Mouse (Mus musculus) hindbrain, embryonic 14.5 days (tissue): ENCODE results near the gene Etv3. TPM values are rescaled to one million over a fixed set of nuclear protein-coding genes. Genes with fewer than 3 reads are reported as not detected.

Experiments
- ATAC-seq: fragments of 200-750 bp; cut with Nextera tagmentation; 2 replicates; pipeline ENCODE4 v1.8.0; 2017; ENCODE audit warnings: moderate number of reproducible peaks, mild to moderate bottlenecking, moderate TSS enrichment, moderate library complexity; ENCODE audit not compliant: low FRiP score
- DNase-seq: peaks from one replicate; pipeline ENCODE4 v3.0.0-alpha.2; 2015; ENCODE audit warnings: low spot score
- H3K27ac ChIP-seq: fragments of 300-500 bp; sonication (generic); 2 replicates; pipeline ENCODE4 v1.5.1; 2014; ENCODE audit warnings: mild to moderate bottlenecking, moderate library complexity
- H3K27me3 ChIP-seq: fragments of 300-500 bp; sonication (generic); 2 replicates; pipeline ENCODE4 v1.6.1; 2014; ENCODE audit warnings: mild to moderate bottlenecking, low read length, mixed read lengths; ENCODE audit not compliant: control insufficient read depth, insufficient read depth
- H3K36me3 ChIP-seq: fragments of 300-500 bp; sonication (generic); replicated peaks from 2 replicates; pipeline ENCODE4 v1.6.1; 2014; ENCODE audit not compliant: control insufficient read depth, insufficient read depth
- H3K4me1 ChIP-seq: fragments of 300-500 bp; sonication (generic); replicated peaks from 2 replicates; pipeline ENCODE4 v1.6.1; 2014; ENCODE audit warnings: antibody characterized with exemption, low read length, mixed read lengths; ENCODE audit not compliant: control insufficient read depth, insufficient read depth
- H3K4me2 ChIP-seq: fragments of 300-500 bp; sonication (generic); replicated peaks from 2 replicates; pipeline ENCODE4 v1.6.1; 2014; ENCODE audit warnings: mild to moderate bottlenecking, moderate library complexity
- H3K4me3 ChIP-seq: fragments of 300-500 bp; sonication (generic); replicated peaks from 2 replicates; pipeline ENCODE4 v1.5.1; 2014; ENCODE audit warnings: mild to moderate bottlenecking, low read length
- H3K9ac ChIP-seq: fragments of 300-500 bp; sonication (generic); 2 replicates; pipeline ENCODE4 v1.6.1; 2014
- H3K9me3 ChIP-seq: fragments of 300-500 bp; sonication (generic); 2 replicates; pipeline ENCODE4 v1.6.1; 2016; ENCODE audit warnings: low read length; ENCODE audit not compliant: control insufficient read depth
- WGBS: fragments of 180-500 bp; shearing (Covaris S2); extraction: QIAGEN DNeasy Blood & Tissue Kit; methylation state at CpG from one replicate; pipeline ENCODE4 v1.1.7; 2014; 5-methylcytosine and 5-hydroxymethylcytosine counted together
- polyA plus RNA-seq: library from polyadenylated mRNA; unstranded; fragments of >200 nt; fragmentation: Nextera tagmentation; extraction: Ambion mirVana; gene quantifications from 2 replicates; pipeline ENCODE4 v1.2.1, GENCODE M21; 2014

The Etv3 gene
- polyA plus RNA-seq, 1 experiment from 2014 or later: 7.1 TPM

- no peak overlapping the region for H3K9ac ChIP-seq
- no peak overlapping the region for H3K4me3 ChIP-seq
- H3K9me3 ChIP-seq: no peaks in the 10 kb centered on the region
- no peaks in the 10 kb centered on the region for H3K4me1 ChIP-seq
- H3K36me3 ChIP-seq: no peaks in the 10 kb centered on the region
- no peak for DNase-seq
- no peak for ATAC-seq
- 71% methylated on average over 8 of the region's 8 CpGs for WGBS
- H3K4me2 ChIP-seq: no peak overlapping the region
- no peak overlapping the region for H3K27ac ChIP-seq
- no peaks in the 10 kb centered on the region for H3K27me3 ChIP-seq
Measured at GRCm38 (mm10) chr3:87501151-87501550, 24.1 kb upstream of the Etv3 start.

- no peak for DNase-seq
- WGBS: 93% methylated on average over 6 of the region's 6 CpGs
- Histone ChIP-seq H3K27ac (no peak overlapping the region), H3K9ac (no peak overlapping the region), H3K4me1 (no peaks in the 10 kb centered on the region), H3K9me3 (no peaks in the 10 kb centered on the region), H3K27me3 (no peaks in the 10 kb centered on the region), H3K4me3 (no peak overlapping the region), H3K36me3 (no peaks in the 10 kb centered on the region), H3K4me2 (no peak overlapping the region)
- ATAC-seq: no peak
Measured at GRCm38 (mm10) chr3:87502771-87503170, 22.4 kb upstream of the Etv3 start.

GRCm38 (mm10) chr3:87504330-87504729 is 20.9 kb upstream of the Etv3 start:
- H3K9ac ChIP-seq: no peak overlapping the region
- 0 out of 2 replicates have a peak, but pooled peaks have one; percentile 37 for ATAC-seq
- no peaks in the 10 kb centered on the region for H3K4me1 ChIP-seq
- no peaks in the 10 kb centered on the region for H3K9me3 ChIP-seq
- 22% methylated on average over 7 of the region's 7 CpGs for WGBS
- no peaks in the 10 kb centered on the region for H3K27me3 ChIP-seq
- H3K4me2 ChIP-seq: no peak overlapping the region
- no peak overlapping the region for H3K27ac ChIP-seq
- no peak overlapping the region for H3K4me3 ChIP-seq
- no peaks in the 10 kb centered on the region for H3K36me3 ChIP-seq
- DNase-seq: peak; percentile 59

DNA sequence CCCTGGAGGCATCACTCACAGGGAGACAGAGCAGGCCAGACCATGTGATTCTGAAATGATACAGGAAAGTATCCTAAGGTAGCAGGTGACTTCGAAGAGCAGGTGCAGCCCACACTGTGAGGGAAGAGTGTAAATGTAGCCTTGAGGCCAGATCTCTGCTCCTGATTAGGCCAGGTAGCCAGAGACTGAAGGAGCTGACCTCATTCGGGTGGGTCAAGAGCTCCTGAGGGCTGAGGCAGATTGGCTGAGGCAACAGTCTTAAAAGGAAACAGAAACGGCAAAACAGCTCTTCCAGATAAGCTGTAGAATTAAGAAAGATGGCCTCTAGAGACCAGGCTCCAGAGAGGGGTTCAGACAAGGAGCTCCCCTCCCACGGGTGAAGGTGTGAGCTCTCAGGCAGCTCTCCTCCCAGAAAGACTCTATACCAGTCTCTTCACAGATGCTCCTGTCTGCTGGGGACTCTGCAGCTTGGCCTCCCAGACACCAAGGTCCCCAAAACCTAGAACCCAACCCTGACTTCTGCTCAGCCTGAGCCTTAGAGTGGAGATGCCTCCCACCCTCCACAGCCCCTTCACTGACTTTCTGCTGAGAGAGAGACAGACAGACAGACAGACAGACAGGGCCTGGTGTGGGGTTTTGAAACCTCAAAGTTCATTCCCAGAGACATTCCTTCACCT is 20.3 kb upstream of the Etv3 start:
- no peak overlapping the region for H3K9ac ChIP-seq
- DNase-seq (no peak), ATAC-seq (0 out of 2 replicates have a peak, but pooled peaks have one; percentile 39)
- H3K9me3 ChIP-seq: no peaks in the 10 kb centered on the region
- WGBS: 71% methylated on average over 4 of the region's 4 CpGs
- H3K4me1 ChIP-seq: no peaks in the 10 kb centered on the region
- no peaks in the 10 kb centered on the region for H3K27me3 ChIP-seq
- no peak overlapping the region for H3K4me2 ChIP-seq
- no peaks in the 10 kb centered on the region for H3K36me3 ChIP-seq
- no peak overlapping the region for H3K4me3 ChIP-seq
- H3K27ac ChIP-seq: no peak overlapping the region

GRCm38 (mm10) chr3:87506456-87507416 is 18.5 kb upstream of the Etv3 start:
- no peak overlapping the region for H3K4me3 ChIP-seq
- no peak for DNase-seq
- 72% methylated on average over 12 of the region's 12 CpGs for WGBS

DNA sequence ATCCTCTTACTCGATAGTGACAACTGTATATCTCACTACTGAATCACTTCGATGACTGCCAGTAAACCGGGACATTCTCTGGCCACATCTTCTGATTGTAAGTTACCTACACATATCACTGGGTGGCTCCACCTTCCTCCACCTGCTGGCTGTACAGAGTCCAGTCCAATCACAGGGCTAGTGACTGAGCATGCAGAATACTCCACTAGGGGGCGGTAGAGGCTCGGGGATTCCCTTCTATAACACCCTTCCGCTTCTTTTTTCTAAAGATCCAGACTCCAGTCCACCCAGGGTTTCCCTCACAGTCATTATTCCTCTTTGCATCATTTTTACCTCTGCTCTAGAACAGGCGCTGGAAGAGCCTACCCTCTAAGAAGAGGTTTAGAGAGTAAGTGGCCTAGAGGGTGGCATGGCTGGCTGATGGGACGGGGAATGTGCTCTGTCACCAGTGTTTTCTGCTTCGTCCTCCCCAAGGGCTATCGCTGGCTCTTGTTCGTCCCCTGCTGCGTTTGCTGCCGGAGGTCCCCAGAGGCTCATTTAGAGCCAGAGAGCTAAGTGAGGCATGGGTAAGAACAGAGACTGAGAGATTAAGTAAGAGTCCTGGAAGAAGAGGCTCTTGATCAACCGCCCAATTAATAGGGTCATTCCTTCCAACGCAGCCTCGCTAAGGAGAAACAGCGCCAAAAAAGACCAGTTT is 16.9 kb upstream of the Etv3 start:
- Histone ChIP-seq H3K4me2 (peak overlapping the region; percentile 41), H3K9ac (peak overlapping the region; percentile 28; the same call in 1 of the 2 replicates), H3K27me3 (no peaks in the 10 kb centered on the region), H3K36me3 (no peaks in the 10 kb centered on the region), H3K4me1 (no peaks in the 10 kb centered on the region), H3K4me3 (no peak overlapping the region), H3K9me3 (no peaks in the 10 kb centered on the region), H3K27ac (no peak overlapping the region)
- DNase-seq (peak; percentile 83), ATAC-seq (0 out of 2 replicates have a peak, but pooled peaks have one; percentile 49)
- 31% methylated on average over 17 of the region's 17 CpGs for WGBS

More at GRCm38 (mm10) chr3:87506456-87507416, 18.5 kb upstream of the Etv3 start:
- no peaks in the 10 kb centered on the region for H3K36me3 ChIP-seq
- no peak overlapping the region for H3K27ac ChIP-seq
- H3K4me2 ChIP-seq: no peak overlapping the region
- no peaks in the 10 kb centered on the region for H3K4me1 ChIP-seq
- H3K9ac ChIP-seq: no peak overlapping the region
- H3K27me3 ChIP-seq: no peaks in the 10 kb centered on the region
- no peak for ATAC-seq
- H3K9me3 ChIP-seq: no peaks in the 10 kb centered on the region

- H3K27ac ChIP-seq: no peak overlapping the region
- H3K9me3 ChIP-seq: no peaks in the 10 kb centered on the region
- H3K9ac ChIP-seq: no peak overlapping the region
- no peak overlapping the region for H3K4me2 ChIP-seq
- H3K4me1 ChIP-seq: no peaks in the 10 kb centered on the region
- no peaks in the 10 kb centered on the region for H3K36me3 ChIP-seq
- no peaks in the 10 kb centered on the region for H3K27me3 ChIP-seq
- 56% methylated on average over 4 of the region's 4 CpGs for WGBS
- DNase-seq: no peak
- ATAC-seq: no peak
- H3K4me3 ChIP-seq: no peak overlapping the region
Measured at GRCm38 (mm10) chr3:87509061-87509460, 16.1 kb upstream of the Etv3 start.

- no peak for ATAC-seq
Measured at GRCm38 (mm10) chr3:87510832-87511231, 14.4 kb upstream of the Etv3 start.

More at GRCm38 (mm10) chr3:87510832-87511231, 14.4 kb upstream of the Etv3 start:
- Histone ChIP-seq H3K4me2 (no peak overlapping the region), H3K27ac (no peak overlapping the region), H3K9ac (no peak overlapping the region), H3K36me3 (no peaks in the 10 kb centered on the region), H3K4me1 (no peaks in the 10 kb centered on the region), H3K27me3 (no peaks in the 10 kb centered on the region), H3K9me3 (no peaks in the 10 kb centered on the region), H3K4me3 (no peak overlapping the region)
- WGBS: 92% methylated on average over 9 of the region's 9 CpGs
- no peak for DNase-seq
